Mouse (Mus musculus) telencephalon, adult 2 months (tissue): ENCODE measurements around the gene Slc6a2.

Source experiments
- DNase-seq: peaks from one replicate; pipeline ENCODE4 v3.0.0-alpha.2; 2011; ENCODE audit warnings: low read depth, low spot score

The Slc6a2 gene

GRCm38 (mm10) chr8:93030664-93031063 is 70.8 kb downstream of the Slc6a2 start:
- DNase-seq: no peak

GRCm38 (mm10) chr8:93038831-93039230 is 79.0 kb downstream of the Slc6a2 start:
- no peak for DNase-seq

DNA sequence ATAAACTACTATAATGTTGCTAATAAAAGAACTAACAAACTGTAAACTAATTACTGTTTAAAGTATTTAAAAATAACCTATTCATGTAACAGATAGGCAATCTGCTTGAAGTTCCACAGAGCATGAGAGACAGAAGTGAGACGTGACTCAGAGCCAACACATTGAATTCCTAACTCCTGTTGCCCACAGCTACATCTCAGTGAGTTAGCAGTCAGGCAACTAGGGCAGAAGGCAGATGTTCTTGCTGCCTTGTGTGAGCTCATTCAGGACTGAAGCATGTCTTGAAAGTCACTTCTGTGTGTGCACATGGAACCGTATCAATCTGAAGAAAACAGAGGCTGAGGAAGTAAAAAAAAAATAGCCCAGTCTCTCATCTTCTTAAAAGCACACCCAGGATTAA is 80.4 kb downstream of the Slc6a2 start:
- DNase-seq: peak; percentile 62

- DNase-seq: no peak
These were observed 81.1 kb downstream of the Slc6a2 start for GRCm38 (mm10) chr8:93040776-93041567.

GRCm38 (mm10) chr8:93043083-93043482 is 83.2 kb downstream of the Slc6a2 start:
- DNase-seq: no peak

DNA sequence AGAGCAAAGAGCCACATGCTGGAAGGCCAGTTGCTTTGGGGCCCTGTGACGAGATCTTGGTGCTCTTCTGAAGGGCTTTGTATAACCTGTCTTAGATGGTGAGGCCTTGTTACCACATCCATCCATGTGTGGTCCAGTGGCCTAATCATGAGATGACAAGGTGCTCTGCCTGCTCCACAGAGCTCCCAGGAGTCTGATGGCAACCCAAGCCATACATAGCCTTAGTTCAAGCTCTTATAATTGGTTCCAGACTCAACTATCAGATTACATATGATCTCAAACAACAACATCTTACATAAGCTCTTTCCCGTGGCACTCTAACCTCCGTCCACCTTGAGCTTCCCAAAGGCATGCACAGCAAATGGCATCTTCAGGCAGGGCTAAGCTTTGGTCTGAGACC is 88.2 kb downstream of the Slc6a2 start, which contains the start of gene Ces1a:
Ces1a (minus strand) TSS at position 101 of the 400 bp plus-strand sequence.
- no peak for DNase-seq

- DNase-seq: peak; percentile 69
These were observed 88.9 kb downstream of the Slc6a2 start for GRCm38 (mm10) chr8:93048510-93049416.
